Mouse (Mus musculus): ENCODE data around the gene Irx5. TPM values are rescaled to one million over a fixed set of nuclear protein-coding genes. Genes with fewer than 3 reads are reported as not detected.

The Irx5 gene
- polyA plus RNA-seq, 1 experiment from 2014 or later, result 5.7 TPM

DNA sequence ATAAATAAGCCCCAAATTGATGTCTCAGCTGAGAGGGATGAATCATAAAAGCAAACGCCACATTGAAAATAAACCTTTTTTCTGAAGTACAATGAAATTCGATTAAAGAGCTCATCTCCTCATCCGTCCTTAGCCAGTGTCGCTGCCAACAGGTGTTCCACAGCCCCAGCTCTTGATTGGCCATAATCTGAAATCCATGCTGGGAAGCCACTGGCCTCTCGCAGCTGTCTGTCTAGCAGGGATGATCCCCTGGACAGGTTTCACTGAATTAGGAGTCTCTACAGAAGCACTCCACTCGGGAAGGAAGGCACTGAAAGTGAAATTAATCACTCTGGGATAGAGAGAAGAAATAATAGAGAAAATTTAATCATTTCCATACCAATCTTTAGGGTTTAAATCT, 21.4 kb upstream of the Irx5 start:
- Histone ChIP-seq H3K4me2 (ENCODE audit: low read depth, low read length) (no peak overlapping the region), H3K4me3 (ENCODE audit: low read depth, low read length) (no peak overlapping the region), H3K27ac (ENCODE audit: low read depth, low read length) (no peak overlapping the region), H3K27me3 (ENCODE audit: control insufficient read depth, insufficient read depth, low read length) (no peaks in the 10 kb centered on the region), H3K36me3 (ENCODE audit: control insufficient read depth, insufficient read depth, low read length) (no peaks in the 10 kb centered on the region), H3K9ac (replicated peaks; ENCODE audit: low read depth, low read length) (no peak overlapping the region), H3K4me1 (ENCODE audit: control insufficient read depth, insufficient read depth, low read length) (no peaks in the 10 kb centered on the region), H3K9me3 (ENCODE audit: control insufficient read depth, low read length) (no peaks in the 10 kb centered on the region)
- WGBS, result 63% methylated on average over 6 of the region's 6 CpGs
- no peak for ATAC-seq (ENCODE audit: low read depth)

DNA sequence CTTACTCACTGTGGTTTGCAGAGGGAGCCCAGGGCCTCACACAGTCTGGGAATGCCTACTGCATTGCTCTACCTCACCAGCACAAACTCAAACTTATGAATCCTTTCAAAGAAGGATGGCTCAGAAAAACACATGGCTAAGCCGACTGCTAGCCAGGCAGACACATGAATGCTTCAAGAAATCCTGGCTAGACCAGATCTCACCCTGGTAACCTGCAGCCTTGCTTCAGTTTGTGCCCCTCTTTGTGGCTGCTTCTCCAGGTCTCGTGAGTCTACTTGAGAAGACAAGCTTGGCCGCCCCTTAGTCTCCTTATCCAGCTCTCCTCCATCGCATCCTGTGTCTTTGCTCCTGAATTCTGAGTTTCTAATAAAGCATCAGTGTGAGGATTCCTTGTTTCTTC, 13.9 kb upstream of the Irx5 start:
- H3K4me2 ChIP-seq (ENCODE audit: low read depth, low read length), result no peak overlapping the region
- no peaks in the 10 kb centered on the region for H3K4me1 ChIP-seq (ENCODE audit: control insufficient read depth, insufficient read depth, low read length)
- no peaks in the 10 kb centered on the region for H3K36me3 ChIP-seq (ENCODE audit: control insufficient read depth, insufficient read depth, low read length)
- 0 out of 2 replicates have a peak, but pooled peaks cover 2% of the 10 kb centered on the region for H3K27me3 ChIP-seq (ENCODE audit: control insufficient read depth, insufficient read depth, low read length)
- ATAC-seq (ENCODE audit: low read depth), result no peak
- 90% methylated on average over 4 of the region's 4 CpGs for WGBS
- H3K9ac ChIP-seq (replicated peaks; ENCODE audit: low read depth, low read length), result no peak overlapping the region
- H3K4me3 ChIP-seq (ENCODE audit: low read depth, low read length), result no peak overlapping the region
- no peaks in the 10 kb centered on the region for H3K9me3 ChIP-seq (ENCODE audit: control insufficient read depth, low read length)
- H3K27ac ChIP-seq (ENCODE audit: low read depth, low read length), result no peak overlapping the region

- no peak overlapping the region for H3K4me2 ChIP-seq (ENCODE audit: low read depth, low read length)
- no peaks in the 10 kb centered on the region for H3K4me1 ChIP-seq (ENCODE audit: control insufficient read depth, insufficient read depth, low read length)
- no peak for ATAC-seq (ENCODE audit: low read depth)
- 0 out of 2 replicates have a peak, but pooled peaks cover 6% of the 10 kb centered on the region for H3K27me3 ChIP-seq (ENCODE audit: control insufficient read depth, insufficient read depth, low read length)
- no peak overlapping the region for H3K9ac ChIP-seq (replicated peaks; ENCODE audit: low read depth, low read length)
- no peak overlapping the region for H3K4me3 ChIP-seq (ENCODE audit: low read depth, low read length)
- WGBS, result 70% methylated on average over 11 of the region's 11 CpGs
- no peak overlapping the region for H3K27ac ChIP-seq (ENCODE audit: low read depth, low read length)
- no peaks in the 10 kb centered on the region for H3K36me3 ChIP-seq (ENCODE audit: control insufficient read depth, insufficient read depth, low read length)
- no peaks in the 10 kb centered on the region for H3K9me3 ChIP-seq (ENCODE audit: control insufficient read depth, low read length)
Observed at GRCm38 (mm10) chr8:92349898-92350486, 7.4 kb upstream of the Irx5 start.

GRCm38 (mm10) chr8:92353405-92353804, 4.0 kb upstream of the Irx5 start:
- Histone ChIP-seq H3K27me3 (ENCODE audit: control insufficient read depth, insufficient read depth, low read length) (peaks cover 17% of the 10 kb centered on the region; the same call in 1 of the 2 replicates), H3K4me1 (ENCODE audit: control insufficient read depth, insufficient read depth, low read length) (peaks cover 12% of the 10 kb centered on the region; the same call in 1 of the 2 replicates), H3K9me3 (ENCODE audit: control insufficient read depth, low read length) (no peaks in the 10 kb centered on the region), H3K27ac (ENCODE audit: low read depth, low read length) (no peak overlapping the region), H3K9ac (replicated peaks; ENCODE audit: low read depth, low read length) (peak overlapping the region; percentile 25; the same call in 1 of the 2 replicates), H3K36me3 (ENCODE audit: control insufficient read depth, insufficient read depth, low read length) (no peaks in the 10 kb centered on the region), H3K4me2 (ENCODE audit: low read depth, low read length) (peak overlapping the region; percentile 78; the same call in 1 of the 2 replicates), H3K4me3 (ENCODE audit: low read depth, low read length) (0 out of 2 replicates have a peak overlapping the region, but pooled peaks have one; percentile 10)
- 5% methylated on average over 6 of the region's 6 CpGs for WGBS
- ATAC-seq (ENCODE audit: low read depth), result no peak

GRCm38 (mm10) chr8:92354536-92355482, 2.6 kb upstream of the Irx5 start:
- Histone ChIP-seq H3K36me3 (ENCODE audit: control insufficient read depth, insufficient read depth, low read length) (no peaks in the 10 kb centered on the region), H3K4me2 (ENCODE audit: low read depth, low read length) (peak overlapping the region; percentile 78), H3K9ac (replicated peaks; ENCODE audit: low read depth, low read length) (peak overlapping the region; percentile 2; the same call in 1 of the 2 replicates), H3K4me1 (ENCODE audit: control insufficient read depth, insufficient read depth, low read length) (peaks cover 12% of the 10 kb centered on the region; the same call in 1 of the 2 replicates), H3K4me3 (ENCODE audit: low read depth, low read length) (peak overlapping the region; percentile 55), H3K27me3 (ENCODE audit: control insufficient read depth, insufficient read depth, low read length) (peaks cover 17% of the 10 kb centered on the region; the same call in 1 of the 2 replicates), H3K27ac (ENCODE audit: low read depth, low read length) (no peak overlapping the region), H3K9me3 (ENCODE audit: control insufficient read depth, low read length) (no peaks in the 10 kb centered on the region)
- ATAC-seq (ENCODE audit: low read depth), result no peak
- WGBS, result 2% methylated on average over 22 of the region's 22 CpGs

DNA sequence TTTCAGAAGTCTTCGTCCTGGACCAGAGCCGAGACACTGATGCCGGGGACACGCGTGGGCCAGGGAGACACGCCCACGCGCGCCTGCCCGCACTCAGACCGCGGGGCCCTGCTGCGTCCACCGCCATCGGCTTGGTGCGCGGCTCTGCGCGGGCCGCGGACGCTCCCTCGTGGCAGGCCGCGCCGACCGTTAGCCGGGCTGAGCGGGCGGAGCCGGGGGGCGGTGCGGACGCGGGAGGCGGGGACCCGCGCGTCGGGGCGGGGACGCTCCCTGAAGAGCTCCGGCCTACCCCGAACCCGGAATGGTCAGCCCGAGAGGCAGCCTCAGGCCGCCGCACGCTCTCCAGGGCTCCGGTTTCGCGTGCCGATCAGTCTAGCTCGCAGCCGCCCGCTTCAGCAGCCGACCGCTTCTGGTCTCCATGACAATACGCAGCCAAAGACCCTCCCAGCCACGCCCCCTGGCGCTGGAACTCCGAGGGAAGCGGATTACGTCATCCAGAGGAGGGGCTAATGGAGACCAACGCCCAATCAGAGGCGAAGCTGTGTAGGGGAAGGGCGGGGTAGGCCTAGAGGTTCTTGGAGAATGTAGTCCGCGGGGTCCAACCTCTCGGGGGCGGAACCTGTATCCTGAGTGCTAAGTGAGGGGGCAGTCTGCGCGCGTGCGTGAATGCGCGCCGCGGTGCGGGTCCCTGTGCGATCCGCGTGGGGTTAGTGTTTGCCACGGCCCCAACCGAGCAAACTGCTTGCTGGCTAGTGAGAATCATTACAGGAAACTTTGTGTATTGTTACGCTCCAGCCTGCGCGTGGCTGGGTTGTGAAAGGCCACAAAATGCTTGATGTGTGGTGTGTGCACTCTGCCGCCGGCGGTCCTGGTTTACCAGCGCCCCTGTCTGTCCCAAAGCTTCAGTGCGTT, 1.5 kb upstream of the Irx5 start:
- Histone ChIP-seq H3K9ac (replicated peaks; ENCODE audit: low read depth, low read length) (peak overlapping the region; percentile 48), H3K9me3 (ENCODE audit: control insufficient read depth, low read length) (no peaks in the 10 kb centered on the region), H3K36me3 (ENCODE audit: control insufficient read depth, insufficient read depth, low read length) (no peaks in the 10 kb centered on the region), H3K4me1 (ENCODE audit: control insufficient read depth, insufficient read depth, low read length) (peaks cover 12% of the 10 kb centered on the region; the same call in 1 of the 2 replicates), H3K27me3 (ENCODE audit: control insufficient read depth, insufficient read depth, low read length) (peaks cover 20% of the 10 kb centered on the region; the same call in 1 of the 2 replicates), H3K27ac (ENCODE audit: low read depth, low read length) (peak overlapping the region; percentile 66; the same call in 1 of the 2 replicates), H3K4me2 (ENCODE audit: low read depth, low read length) (peak overlapping the region; percentile 78), H3K4me3 (ENCODE audit: low read depth, low read length) (peak overlapping the region; percentile 55)
- under 1% methylated on average over 77 of the region's 93 CpGs for WGBS
- peak; percentile 93 for ATAC-seq (ENCODE audit: low read depth)

GRCm38 (mm10) chr8:92356613-92357375, 631 bp upstream of the Irx5 start:
- H3K9ac ChIP-seq (replicated peaks; ENCODE audit: low read depth, low read length), result peak overlapping the region; percentile 46
- H3K4me3 ChIP-seq (ENCODE audit: low read depth, low read length), result peak overlapping the region; percentile 55
- peak; percentile 0; the same call in 1 of the 2 replicates for ATAC-seq (ENCODE audit: low read depth)
- peaks cover 12% of the 10 kb centered on the region; the same call in 1 of the 2 replicates for H3K4me1 ChIP-seq (ENCODE audit: control insufficient read depth, insufficient read depth, low read length)
- H3K27ac ChIP-seq (ENCODE audit: low read depth, low read length), result peak overlapping the region; percentile 76
- H3K4me2 ChIP-seq (ENCODE audit: low read depth, low read length), result peak overlapping the region; percentile 78
- H3K27me3 ChIP-seq (ENCODE audit: control insufficient read depth, insufficient read depth, low read length), result peaks cover 24% of the 10 kb centered on the region
- WGBS, result under 1% methylated on average over 40 of the region's 40 CpGs
- H3K9me3 ChIP-seq (ENCODE audit: control insufficient read depth, low read length), result no peaks in the 10 kb centered on the region
- H3K36me3 ChIP-seq (ENCODE audit: control insufficient read depth, insufficient read depth, low read length), result no peaks in the 10 kb centered on the region
